Mouse (Mus musculus) kidney, embryonic 16.5 days (tissue): ENCODE measurements at regions not wholly inside any gene's neighbourhood (a gene's known extent, or its start where the extent isn't known, plus 50 kb on each side); places are given as distances from the start of the nearest gene placed in this dataset.

Experiments used
- ATAC-seq: fragments of 200-750 bp; cut with Nextera tagmentation; 2 replicates; pipeline ENCODE4 v1.8.0; 2017; ENCODE audit warnings: moderate TSS enrichment; ENCODE audit not compliant: low FRiP score, low TSS enrichment
- H3K27ac ChIP-seq: fragments of 300-500 bp; sonication (generic); 2 replicates; pipeline ENCODE4 v1.5.1; 2014; ENCODE audit warnings: low read length
- H3K27me3 ChIP-seq: fragments of 300-500 bp; sonication (generic); 2 replicates; pipeline ENCODE4 v1.6.1; 2014; ENCODE audit warnings: low read length, control low read depth, mixed read lengths; ENCODE audit not compliant: insufficient read depth
- H3K36me3 ChIP-seq: fragments of 300-500 bp; sonication (generic); 2 replicates; pipeline ENCODE4 v1.6.1; 2014; ENCODE audit warnings: low read length, control low read depth, mixed read lengths; ENCODE audit not compliant: insufficient read depth
- H3K4me1 ChIP-seq: fragments of 300-500 bp; sonication (generic); 2 replicates; pipeline ENCODE4 v1.6.1; 2014; ENCODE audit warnings: low read length, control low read depth, mixed read lengths; ENCODE audit not compliant: insufficient read depth
- H3K4me2 ChIP-seq: fragments of 300-500 bp; sonication (generic); replicated peaks from 2 replicates; pipeline ENCODE4 v1.6.1; 2014; ENCODE audit warnings: low read depth, low read length
- H3K4me3 ChIP-seq: fragments of 300-500 bp; sonication (generic); 2 replicates; pipeline ENCODE4 v1.5.1; 2014; ENCODE audit warnings: mild to moderate bottlenecking, low read length
- H3K9ac ChIP-seq: fragments of 300-500 bp; sonication (generic); replicated peaks from 2 replicates; pipeline ENCODE4 v1.6.1; 2014; ENCODE audit warnings: low read length
- H3K9me3 ChIP-seq: fragments of 300-500 bp; sonication (generic); 2 replicates; pipeline ENCODE4 v1.6.1; 2016; ENCODE audit warnings: low read length, control low read depth
- WGBS: fragments of 180-500 bp; shearing (Covaris S2); extraction: QIAGEN DNeasy Blood & Tissue Kit; methylation state at CpG from one replicate; pipeline ENCODE4 v1.1.7; 2014; 5-methylcytosine and 5-hydroxymethylcytosine counted together

- Histone ChIP-seq H3K9me3 (no peaks in the 10 kb centered on the region), H3K27ac (no peak overlapping the region), H3K4me3 (no peak overlapping the region), H3K36me3 (no peaks in the 10 kb centered on the region), H3K27me3 (no peaks in the 10 kb centered on the region), H3K9ac (no peak overlapping the region), H3K4me2 (no peak overlapping the region), H3K4me1 (no peaks in the 10 kb centered on the region)
- 96% methylated on average over 1 of the region's 1 CpGs for whole genome bisulfite sequencing
- no peak for ATAC-seq
Measured at GRCm38 (mm10) chr1:67789371-67789770, 666.5 kb downstream of the Cps1 start.

- H3K9me3 ChIP-seq, result no peaks in the 10 kb centered on the region
- 15% methylated on average over 2 of the region's 2 CpGs for WGBS
- peak; percentile 49; the same call in 1 of the 2 replicates for ATAC-seq
- H3K4me1 ChIP-seq, result 0 out of 2 replicates have a peak, but pooled peaks cover 3% of the 10 kb centered on the region
- no peak overlapping the region for H3K27ac ChIP-seq
- H3K36me3 ChIP-seq, result no peaks in the 10 kb centered on the region
- H3K27me3 ChIP-seq, result no peaks in the 10 kb centered on the region
- H3K9ac ChIP-seq, result no peak overlapping the region
- no peak overlapping the region for H3K4me3 ChIP-seq
- H3K4me2 ChIP-seq, result no peak overlapping the region
Measured at GRCm38 (mm10) chr1:67795066-67795465, 672.2 kb downstream of the Cps1 start.

DNA sequence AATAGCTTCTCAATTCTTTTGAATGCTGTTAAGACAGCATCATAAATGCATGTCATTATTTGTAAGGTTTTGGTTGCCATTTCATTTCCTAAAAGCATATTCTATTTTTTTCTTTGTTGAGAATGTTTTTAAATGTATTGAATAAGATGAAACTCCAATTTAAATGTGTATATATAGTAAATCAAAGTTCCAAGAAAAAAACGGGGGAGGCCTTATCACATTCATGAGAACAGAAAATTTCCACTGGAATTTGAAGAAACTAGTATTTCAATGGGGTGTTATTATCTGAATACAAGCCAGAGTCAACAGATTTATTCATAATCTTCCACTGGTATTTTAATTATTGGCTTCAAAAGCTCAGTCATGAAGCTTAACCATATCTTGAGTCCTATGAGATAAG, 672.7 kb downstream of the Cps1 start:
- Histone ChIP-seq H3K9ac (no peak overlapping the region), H3K27me3 (no peaks in the 10 kb centered on the region), H3K4me3 (no peak overlapping the region), H3K9me3 (no peaks in the 10 kb centered on the region), H3K27ac (no peak overlapping the region), H3K36me3 (no peaks in the 10 kb centered on the region), H3K4me2 (no peak overlapping the region), H3K4me1 (0 out of 2 replicates have a peak, but pooled peaks cover 3% of the 10 kb centered on the region)
- WGBS, result 51% methylated on average over 1 of the region's 1 CpGs
- ATAC-seq, result no peak

GRCm38 (mm10) chr1:67803292-67803691, 680.5 kb downstream of the Cps1 start:
- Histone ChIP-seq H3K9me3 (no peaks in the 10 kb centered on the region), H3K27me3 (no peaks in the 10 kb centered on the region), H3K9ac (no peak overlapping the region), H3K36me3 (no peaks in the 10 kb centered on the region), H3K4me3 (no peak overlapping the region), H3K4me1 (no peaks in the 10 kb centered on the region), H3K4me2 (no peak overlapping the region), H3K27ac (no peak overlapping the region)
- no peak for ATAC-seq
- 86% methylated on average over 3 of the region's 3 CpGs for WGBS

- WGBS, result 62% methylated on average over 3 of the region's 3 CpGs
Measured at GRCm38 (mm10) chr1:67820092-67820491, 697.3 kb downstream of the Cps1 start.

DNA sequence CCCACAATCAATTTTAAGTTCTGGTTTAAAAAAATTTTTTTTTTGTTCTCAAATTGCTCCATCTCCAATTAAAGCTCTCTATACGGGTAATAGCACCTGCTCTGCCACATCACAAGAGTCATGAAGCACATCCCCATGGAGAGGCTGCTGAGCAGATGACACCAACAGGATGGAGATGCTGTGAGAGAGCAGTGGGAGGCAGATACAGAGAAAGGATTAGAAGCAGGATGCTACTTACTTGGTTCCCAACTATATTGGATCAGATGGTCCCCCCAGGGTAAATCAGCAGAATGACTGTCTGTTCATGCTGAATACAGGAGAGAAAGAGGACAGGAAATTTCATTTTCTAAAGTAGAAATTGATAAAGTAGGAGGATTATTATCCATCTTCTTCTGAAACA, 725.2 kb downstream of the Cps1 start:
- no peak overlapping the region for H3K4me3 ChIP-seq
- no peak for ATAC-seq
- no peak overlapping the region for H3K9ac ChIP-seq
- 57% methylated on average over 1 of the region's 1 CpGs for WGBS
- H3K4me2 ChIP-seq, result no peak overlapping the region
- H3K27ac ChIP-seq, result no peak overlapping the region
- H3K4me1 ChIP-seq, result no peaks in the 10 kb centered on the region
- H3K36me3 ChIP-seq, result no peaks in the 10 kb centered on the region
- H3K27me3 ChIP-seq, result no peaks in the 10 kb centered on the region
- no peaks in the 10 kb centered on the region for H3K9me3 ChIP-seq

More at GRCm38 (mm10) chr1:67820092-67820491, 697.3 kb downstream of the Cps1 start:
- Histone ChIP-seq H3K4me1 (no peaks in the 10 kb centered on the region), H3K4me2 (no peak overlapping the region), H3K9ac (no peak overlapping the region), H3K27ac (no peak overlapping the region), H3K9me3 (no peaks in the 10 kb centered on the region), H3K36me3 (no peaks in the 10 kb centered on the region), H3K4me3 (no peak overlapping the region), H3K27me3 (no peaks in the 10 kb centered on the region)
- no peak for ATAC-seq

DNA sequence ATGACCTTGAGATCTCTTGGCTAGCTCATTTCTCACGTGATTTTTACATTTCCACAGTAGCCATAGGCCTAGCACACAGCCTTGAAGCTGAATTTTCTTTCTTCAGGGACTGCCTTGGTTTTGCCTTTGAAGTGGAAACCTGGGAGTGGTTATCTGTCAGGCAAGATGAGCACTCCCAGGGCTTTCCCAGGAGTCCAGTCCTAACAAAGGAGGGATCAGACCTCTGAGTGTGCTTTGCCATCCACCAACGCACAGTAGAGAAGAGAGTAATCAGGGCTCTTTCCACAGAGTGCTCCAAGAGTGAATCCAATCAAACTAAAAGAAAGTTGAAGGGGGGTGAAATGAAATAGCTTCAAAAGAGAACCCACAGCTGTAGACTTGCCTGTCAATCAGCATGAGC, 770.7 kb downstream of the Cps1 start:
- H3K27me3 ChIP-seq, result no peaks in the 10 kb centered on the region
- no peaks in the 10 kb centered on the region for H3K4me1 ChIP-seq
- 32% methylated on average over 2 of the region's 2 CpGs for WGBS
- H3K4me2 ChIP-seq, result no peak overlapping the region
- ATAC-seq, result no peak
- H3K36me3 ChIP-seq, result no peaks in the 10 kb centered on the region
- no peak overlapping the region for H3K4me3 ChIP-seq
- no peak overlapping the region for H3K9ac ChIP-seq
- H3K9me3 ChIP-seq, result no peaks in the 10 kb centered on the region
- H3K27ac ChIP-seq, result no peak overlapping the region

GRCm38 (mm10) chr1:67894749-67895293, 772.0 kb downstream of the Cps1 start:
- no peak overlapping the region for H3K9ac ChIP-seq
- no peaks in the 10 kb centered on the region for H3K36me3 ChIP-seq
- H3K4me3 ChIP-seq, result no peak overlapping the region
- no peak overlapping the region for H3K4me2 ChIP-seq
- no peaks in the 10 kb centered on the region for H3K4me1 ChIP-seq
- H3K27ac ChIP-seq, result no peak overlapping the region
- H3K27me3 ChIP-seq, result no peaks in the 10 kb centered on the region
- WGBS, result 80% methylated on average over 1 of the region's 1 CpGs
- ATAC-seq, result no peak
- H3K9me3 ChIP-seq, result no peaks in the 10 kb centered on the region

DNA sequence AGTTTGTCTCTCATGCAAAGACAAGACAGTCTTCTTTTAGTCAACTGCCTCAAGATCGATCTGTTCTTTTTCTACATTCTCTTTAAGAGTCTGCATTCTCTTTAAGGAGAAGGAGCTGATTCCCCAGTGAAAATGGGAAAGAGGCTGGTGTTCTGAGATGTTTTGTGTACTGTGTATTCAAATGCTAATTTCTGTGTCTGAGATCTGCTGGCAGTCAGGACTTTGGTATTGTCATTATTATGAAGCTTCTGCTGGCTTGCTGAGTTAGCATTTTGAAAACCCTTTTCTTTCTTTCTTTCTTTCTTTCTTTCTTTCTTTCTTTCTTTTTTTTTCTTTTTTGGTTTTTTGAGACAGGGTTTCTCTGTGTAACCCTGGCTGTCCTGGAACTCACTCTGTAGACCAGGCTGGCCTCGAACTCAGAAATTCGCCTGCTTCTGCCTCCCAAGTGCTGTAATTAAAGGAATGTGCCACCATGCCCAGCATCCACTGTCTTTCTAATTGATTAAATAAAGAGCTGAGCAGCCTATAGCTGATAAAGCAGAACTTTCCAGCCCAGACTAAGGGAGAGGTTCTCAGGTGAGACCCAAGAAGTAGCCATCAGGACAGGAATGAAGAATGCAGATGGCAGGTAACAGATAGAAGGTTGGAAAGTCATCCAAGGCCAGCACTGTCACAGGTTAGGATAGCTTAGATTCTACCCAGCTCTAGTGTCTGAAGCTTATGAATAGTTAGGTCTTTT, 813.1 kb downstream of the Cps1 start:
- Histone ChIP-seq H3K9ac (no peak overlapping the region), H3K9me3 (no peaks in the 10 kb centered on the region), H3K4me3 (no peak overlapping the region), H3K4me2 (no peak overlapping the region), H3K4me1 (no peaks in the 10 kb centered on the region), H3K27ac (no peak overlapping the region), H3K36me3 (no peaks in the 10 kb centered on the region), H3K27me3 (no peaks in the 10 kb centered on the region)
- WGBS, result 83% methylated on average over 3 of the region's 3 CpGs
- no peak for ATAC-seq

DNA sequence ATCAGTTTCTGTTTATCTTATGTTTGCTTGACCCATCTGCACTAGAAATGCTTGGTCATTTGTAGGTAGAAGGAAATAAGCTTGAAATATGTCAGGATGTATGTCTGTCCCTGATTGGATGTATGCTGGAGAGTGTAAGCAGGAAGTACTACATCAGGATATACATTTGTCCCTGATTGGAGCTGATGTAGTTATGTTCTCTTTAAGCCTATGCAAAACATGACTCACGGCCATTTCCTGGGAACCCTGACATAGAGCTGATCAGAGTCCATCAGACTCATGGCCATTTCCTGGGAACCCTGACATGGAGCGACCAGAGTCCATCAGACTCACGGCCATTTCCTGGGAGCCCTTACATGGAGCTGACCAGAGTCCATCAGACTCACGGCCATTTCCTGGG, 858.6 kb downstream of the Cps1 start:
- Histone ChIP-seq H3K4me2 (no peak overlapping the region), H3K9me3 (no peaks in the 10 kb centered on the region), H3K4me1 (no peaks in the 10 kb centered on the region), H3K27ac (no peak overlapping the region), H3K36me3 (no peaks in the 10 kb centered on the region), H3K27me3 (no peaks in the 10 kb centered on the region), H3K4me3 (no peak overlapping the region), H3K9ac (no peak overlapping the region)
- no peak for ATAC-seq
- WGBS, result 86% methylated on average over 4 of the region's 4 CpGs
